15 mouse cellular contexts compared by ENCODE assay signal in the genomic region with DNA sequence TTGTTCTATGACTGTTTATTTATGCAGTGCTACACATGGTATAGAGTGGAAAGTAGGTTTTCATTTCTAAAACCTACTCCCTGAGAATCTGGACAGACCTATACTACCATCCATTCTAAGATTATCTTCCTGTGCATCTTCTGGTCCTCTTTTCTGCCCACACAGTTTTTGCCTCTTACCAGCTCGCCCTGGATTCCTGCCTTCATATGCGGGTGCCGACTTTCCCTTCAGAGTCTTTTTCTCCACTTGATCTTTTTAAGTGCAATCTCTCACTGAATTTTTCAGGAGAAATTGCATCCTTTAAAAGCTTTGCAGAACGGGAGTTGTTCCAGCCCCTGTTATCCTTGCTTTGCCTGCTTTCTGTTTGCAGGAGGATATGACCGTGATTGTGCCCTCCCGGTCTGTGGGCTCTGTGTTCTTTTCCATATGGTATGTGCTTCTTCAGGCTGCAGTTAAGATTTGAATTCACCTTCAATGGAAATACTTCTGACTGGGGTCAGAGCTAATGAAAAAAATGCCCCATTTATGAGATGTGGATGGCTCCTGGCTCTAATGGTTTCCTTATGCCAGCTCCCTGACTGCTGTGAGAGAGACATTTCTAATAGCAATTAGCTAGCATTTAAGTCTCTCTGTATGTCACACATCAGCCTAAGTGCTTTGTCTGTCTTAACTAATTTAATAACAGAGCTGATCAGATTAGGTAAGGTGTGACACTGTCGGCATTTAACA.
DNase-seq lines count a peak whose midpoint lies in the region.
"Had no signal": no experiment of that assay in that cellular context is flagged by ENCODE, and none has a peak within 500 bp of the region (broad histone marks: within the 10 kb centered on the region; RNA-seq: fewer than 3 reads in every experiment).

No protein-coding gene starts in this region.

- intact Hi-C loops in left cerebral cortex, postnatal 14 days (cut with DNase I) = no loop called here

- peak; percentile 28 to 54 for DNase-seq in frontal cortex, adult 2 months (ENCODE audit: extremely low spot score in 1 of 2, low spot score in 1 of 2)
- DNase-seq in frontal cortex, postnatal 14 days (ENCODE audit: low spot score in 2 of 2) = no peak
- DNase-seq in right cerebral cortex, adult 18-20 months = peak; percentile 70
- DNase-seq in right cerebral cortex, postnatal 4 days = no peak
- peak; percentile 27 to 29 for DNase-seq in left cerebral cortex, postnatal 14 days (ENCODE audit: low spot score in 2 of 2)
- peak; percentile 70 for DNase-seq in telencephalon, adult 2 months (ENCODE audit: low read depth, low spot score)
- no peak for DNase-seq in urinary bladder, postnatal 10 days (ENCODE audit: low spot score)
- DNase-seq in adrenal gland, postnatal 10 days = no peak
- DNase-seq: adrenal gland, postnatal 14 days; cerebellum, adult 18-20 months; kidney, postnatal 14 days; liver; lung, adult 2 months; lung, postnatal 36 days; thymus, adult 2 months had no signal

Comparison
In these comparisons a context has a peak if more than half of its experiments do, and no peak if none do; other contexts are left out.
1. DNase-seq: peak in frontal cortex, adult 2 months (2 of 2), right cerebral cortex, adult 18-20 months (single experiment), left cerebral cortex, postnatal 14 days (2 of 2) and telencephalon, adult 2 months (single experiment); none in frontal cortex, postnatal 14 days (0 of 2), right cerebral cortex, postnatal 4 days (single experiment), urinary bladder, postnatal 10 days (single experiment) and adrenal gland, postnatal 10 days (single experiment).